Mouse (Mus musculus): Measurements from ENCODE around the gene Spink4. TPM values are rescaled to one million over a fixed set of nuclear protein-coding genes. Genes with fewer than 3 reads are reported as not detected.

The Spink4 gene
- not detected in 2 replicates for polyA plus RNA-seq (2012)

- no peak for TF ChIP-seq GATA1 (IDR thresholded peaks at IDR 0.05; ENCODE audit: low read length)
Observed at GRCm38 (mm10) chr4:40919785-40920184, at the start of gene Spink4. Gene Spink4, plus strand, starts transcription at chr4:40920052.

GRCm38 (mm10) chr4:40870206-40870605, 49.6 kb upstream of the Spink4 start:
- no peak for TF ChIP-seq GATA1 (IDR thresholded peaks at IDR 0.05; ENCODE audit: low read length)

GRCm38 (mm10) chr4:40872129-40872528, 47.7 kb upstream of the Spink4 start:
- no peak for TF ChIP-seq GATA1 (IDR thresholded peaks at IDR 0.05; ENCODE audit: low read length)

- no peak for TF ChIP-seq GATA1 (IDR thresholded peaks at IDR 0.05; ENCODE audit: low read length)
Observed at GRCm38 (mm10) chr4:40873320-40873719, 46.5 kb upstream of the Spink4 start.

DNA sequence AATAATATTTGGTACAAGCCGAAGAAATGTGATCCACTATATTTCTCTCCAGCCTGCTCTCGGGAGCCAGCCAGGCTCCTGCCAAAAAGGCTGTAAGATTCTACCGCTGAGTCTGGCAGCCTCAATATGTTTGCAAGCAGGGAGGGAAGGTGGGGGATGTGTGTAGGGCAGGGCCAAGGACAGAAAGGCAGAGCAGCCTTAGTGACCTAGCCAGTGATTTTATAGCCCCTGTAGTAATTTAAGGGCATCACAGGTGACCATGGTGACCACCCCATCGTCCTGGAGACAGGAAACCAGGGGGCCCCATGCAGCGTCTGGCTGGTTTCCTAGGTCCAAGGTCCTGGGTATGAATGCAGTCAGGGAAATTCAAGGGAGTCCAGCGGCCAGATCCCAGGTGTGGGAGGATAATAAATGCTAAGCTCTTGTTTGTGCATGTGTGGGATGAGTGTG, 45.7 kb upstream of the Spink4 start:
- no peak for TF ChIP-seq GATA1 (IDR thresholded peaks at IDR 0.05; ENCODE audit: low read length)

- TF ChIP-seq GATA1 (IDR thresholded peaks at IDR 0.05; ENCODE audit: low read length): no peak
Observed at GRCm38 (mm10) chr4:40874794-40875552, 44.9 kb upstream of the Spink4 start.

- no peak for TF ChIP-seq GATA1 (IDR thresholded peaks at IDR 0.05; ENCODE audit: low read length)
Observed at GRCm38 (mm10) chr4:40875842-40876241, 44.0 kb upstream of the Spink4 start.

- no peak for TF ChIP-seq GATA1 (IDR thresholded peaks at IDR 0.05; ENCODE audit: low read length)
Observed at GRCm38 (mm10) chr4:40876814-40877371, 43.0 kb upstream of the Spink4 start.

GRCm38 (mm10) chr4:40877528-40877927, 42.3 kb upstream of the Spink4 start:
- no peak for TF ChIP-seq GATA1 (IDR thresholded peaks at IDR 0.05; ENCODE audit: low read length)

DNA sequence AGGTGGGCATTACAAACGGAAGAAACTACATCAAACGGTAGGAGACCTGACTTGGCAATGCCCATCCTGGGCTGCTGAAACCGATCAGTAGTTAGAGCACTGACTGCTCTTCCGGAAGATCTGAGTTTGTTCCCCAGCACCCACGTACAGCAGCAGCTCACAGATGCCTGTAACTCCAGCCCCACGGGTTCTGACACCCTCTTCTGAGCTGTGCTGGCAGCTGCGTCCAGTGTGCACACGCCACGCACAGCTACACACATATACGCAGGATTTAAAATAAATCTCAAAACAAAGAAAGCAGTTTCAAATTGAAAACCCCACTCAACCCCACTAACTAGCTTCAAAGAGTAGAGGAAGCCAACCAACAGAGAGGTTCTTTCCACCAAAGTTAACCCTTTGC, 36.7 kb upstream of the Spink4 start:
- no peak for TF ChIP-seq GATA1 (IDR thresholded peaks at IDR 0.05; ENCODE audit: low read length)

GRCm38 (mm10) chr4:40884282-40885165, 35.3 kb upstream of the Spink4 start:
- no peak for TF ChIP-seq GATA1 (IDR thresholded peaks at IDR 0.05; ENCODE audit: low read length)

DNA sequence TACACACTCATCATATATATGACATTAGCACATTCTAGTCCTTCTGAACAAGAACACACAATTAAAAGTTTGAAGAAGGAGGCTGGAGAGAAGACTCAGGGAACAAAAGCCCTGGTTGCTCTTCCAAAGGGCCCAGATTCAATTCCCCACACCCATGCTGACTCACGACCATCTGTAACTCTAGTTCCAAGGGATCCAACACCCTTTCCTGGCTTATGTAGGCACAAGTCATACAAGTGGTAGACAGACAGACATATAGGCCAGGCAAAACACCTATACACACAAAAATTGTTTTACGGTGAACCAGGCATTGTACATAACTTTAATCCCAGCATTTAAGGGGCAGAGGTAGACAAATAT, 34.7 kb upstream of the Spink4 start:
- no peak for TF ChIP-seq GATA1 (IDR thresholded peaks at IDR 0.05; ENCODE audit: low read length)

DNA sequence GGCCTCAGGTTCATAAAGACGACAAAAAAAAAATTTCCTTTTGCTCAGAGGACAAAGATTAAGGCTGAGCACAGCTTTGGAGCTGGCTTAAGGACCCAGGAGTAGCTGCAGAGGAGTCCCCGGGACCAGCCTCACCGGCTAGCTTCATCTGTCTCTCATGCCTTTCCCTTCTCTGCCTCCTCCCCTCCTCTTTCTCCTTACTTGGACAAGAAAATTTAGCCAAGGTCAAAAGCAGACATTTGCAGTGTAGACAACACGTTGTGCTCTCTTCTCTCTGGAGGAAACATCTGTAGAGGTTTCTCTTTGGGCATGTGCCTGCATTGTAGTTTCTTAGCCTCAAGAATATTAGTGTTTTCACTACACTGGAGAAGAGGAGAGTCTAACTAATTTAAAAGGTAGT, 34.0 kb upstream of the Spink4 start:
- TF ChIP-seq GATA1 (IDR thresholded peaks at IDR 0.05; ENCODE audit: low read length): no peak

GRCm38 (mm10) chr4:40888839-40889238, 31.0 kb upstream of the Spink4 start:
- TF ChIP-seq GATA1 (IDR thresholded peaks at IDR 0.05; ENCODE audit: low read length): no peak

- TF ChIP-seq GATA1 (IDR thresholded peaks at IDR 0.05; ENCODE audit: low read length): no peak
Observed at GRCm38 (mm10) chr4:40889252-40889651, 30.6 kb upstream of the Spink4 start.

GRCm38 (mm10) chr4:40889983-40890382, 29.9 kb upstream of the Spink4 start:
- TF ChIP-seq GATA1 (IDR thresholded peaks at IDR 0.05; ENCODE audit: low read length): no peak
